Mouse (Mus musculus) skeletal muscle tissue, adult 2 months (tissue): ENCODE measurements at regions not wholly inside any gene's neighbourhood (a gene's known extent, or its start where the extent isn't known, plus 50 kb on each side); places are given as distances from the start of the nearest gene placed in this dataset.
A peak's percentile ranks its signal among the peaks of the same experiment; 100 is the strongest.

Experiments used
- DNase-seq: peaks from one replicate; pipeline ENCODE4 v3.0.0-alpha.2; 2012; ENCODE audit warnings: low read depth, low spot score

- DNase-seq, result no peak
These were observed 144.3 kb upstream of the Csf3r start for GRCm38 (mm10) chr4:125880028-125880427.

- DNase-seq, result no peak
These were observed 141.8 kb upstream of the Csf3r start for GRCm38 (mm10) chr4:125882531-125882930.

- no peak for DNase-seq
These were observed 133.8 kb upstream of the Csf3r start for GRCm38 (mm10) chr4:125890510-125890909.

GRCm38 (mm10) chr4:125893139-125893538, 131.2 kb upstream of the Csf3r start:
- no peak for DNase-seq

GRCm38 (mm10) chr4:125897707-125898106, 126.6 kb upstream of the Csf3r start:
- no peak for DNase-seq

GRCm38 (mm10) chr4:125898631-125899348, 125.6 kb upstream of the Csf3r start:
- DNase-seq, result no peak

GRCm38 (mm10) chr4:125901546-125902276, 122.6 kb upstream of the Csf3r start:
- DNase-seq, result no peak

- DNase-seq, result no peak
These were observed 118.1 kb upstream of the Csf3r start for GRCm38 (mm10) chr4:125906296-125906695.

GRCm38 (mm10) chr4:125908901-125909300, 115.4 kb upstream of the Csf3r start:
- DNase-seq, result no peak

- no peak for DNase-seq
These were observed 112.6 kb upstream of the Csf3r start for GRCm38 (mm10) chr4:125911541-125912270.

GRCm38 (mm10) chr4:125912444-125913049, 111.8 kb upstream of the Csf3r start:
- peak; percentile 3 for DNase-seq

- no peak for DNase-seq
These were observed 109.2 kb upstream of the Csf3r start for GRCm38 (mm10) chr4:125915166-125915565.

GRCm38 (mm10) chr4:125917210-125917609, 107.1 kb upstream of the Csf3r start:
- DNase-seq, result no peak

- no peak for DNase-seq
These were observed 102.6 kb upstream of the Csf3r start for GRCm38 (mm10) chr4:125921550-125922316.

- DNase-seq, result no peak
These were observed 102.0 kb upstream of the Csf3r start for GRCm38 (mm10) chr4:125922317-125922878.

GRCm38 (mm10) chr4:125923225-125923624, 101.1 kb upstream of the Csf3r start:
- DNase-seq, result no peak

- peak; percentile 10 for DNase-seq
These were observed 96.2 kb upstream of the Csf3r start for GRCm38 (mm10) chr4:125928196-125928595.

- DNase-seq, result no peak
These were observed 95.1 kb upstream of the Csf3r start for GRCm38 (mm10) chr4:125929122-125929772.

GRCm38 (mm10) chr4:125930764-125931163, 93.6 kb upstream of the Csf3r start:
- DNase-seq, result no peak

GRCm38 (mm10) chr4:125931321-125931720, 93.0 kb upstream of the Csf3r start:
- no peak for DNase-seq
